Mouse (Mus musculus) CD4-positive, CD25-positive, alpha-beta regulatory T cell, adult 4 months (primary cell): ENCODE data around the gene Pla2g4a. TPM values are rescaled to one million over a fixed set of nuclear protein-coding genes. Genes with fewer than 3 reads are reported as not detected.

ENCODE experiments used
- ATAC-seq: one replicate; pipeline ENCODE4 v1.8.0; 2017
- polyA plus RNA-seq, 2 experiments: library from polyadenylated mRNA; unstranded; fragments of 100-300 nt; shearing (Covaris generic); gene quantifications; one replicate each; pipeline ENCODE4 v1.2.1; 2017

The Pla2g4a gene
- polyA plus RNA-seq, 2 experiments from 2014 or later = not detected

DNA sequence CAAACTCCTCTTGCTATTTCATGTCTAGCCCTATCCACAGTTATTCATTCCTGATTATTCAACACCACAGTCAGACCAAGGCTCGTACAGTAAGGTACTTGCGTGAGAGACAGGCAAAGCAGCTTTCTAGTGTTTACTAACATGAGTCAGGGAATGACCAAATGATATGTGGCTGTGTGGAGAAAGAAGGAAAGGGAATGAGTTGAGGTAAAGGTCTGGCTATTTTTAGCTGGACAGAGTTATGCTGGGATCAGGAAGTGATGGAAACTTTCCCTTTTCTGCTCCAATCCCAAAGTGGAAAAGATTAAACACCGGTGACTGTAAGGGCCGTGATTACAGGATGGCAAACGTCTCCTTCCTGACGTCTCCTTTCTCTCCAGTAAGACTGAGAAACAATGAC lies 114.4 kb downstream of the Pla2g4a start:
- ATAC-seq = no peak

DNA sequence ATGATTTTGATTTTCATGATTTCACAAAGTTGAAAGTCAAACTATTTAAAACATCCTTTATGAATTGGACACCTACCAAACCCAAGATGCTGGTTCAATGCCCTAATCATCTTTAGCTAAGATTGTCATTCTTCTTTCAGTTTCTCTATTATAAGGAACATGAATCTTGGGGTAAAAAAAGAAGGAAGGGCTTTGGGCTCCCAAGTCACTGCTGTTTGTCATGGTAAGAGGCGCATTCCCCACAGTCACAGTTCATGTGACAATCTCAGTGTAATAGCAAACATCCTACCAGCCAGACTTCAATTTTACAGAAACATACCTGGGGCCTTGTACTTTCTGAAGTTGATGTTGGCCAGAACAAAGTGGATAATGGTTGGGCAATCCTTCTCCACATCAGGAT lies 119.2 kb downstream of the Pla2g4a start:
- ATAC-seq = no peak

DNA sequence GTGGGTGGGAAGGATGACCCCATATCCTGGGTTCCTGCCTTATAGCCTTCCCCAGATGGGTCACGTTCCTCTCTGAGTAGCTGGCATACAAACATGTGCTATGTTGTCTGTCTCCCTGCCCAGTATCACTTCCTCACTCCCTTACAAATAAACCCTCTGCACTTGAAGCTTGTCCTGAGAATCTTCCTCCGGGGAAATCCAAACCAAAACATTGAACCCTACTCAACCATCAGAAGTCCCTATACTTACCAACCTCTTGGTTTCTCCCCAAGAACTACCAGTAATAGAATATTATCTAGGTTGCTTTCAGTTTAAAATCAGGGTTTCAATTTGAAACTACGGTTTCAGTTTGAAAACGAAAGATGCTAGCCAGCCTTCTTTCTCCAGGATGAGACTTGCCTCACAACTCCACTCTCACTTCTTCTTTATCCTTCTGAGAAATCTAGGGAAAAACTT lies 120.1 kb downstream of the Pla2g4a start:
- ATAC-seq = no peak

DNA sequence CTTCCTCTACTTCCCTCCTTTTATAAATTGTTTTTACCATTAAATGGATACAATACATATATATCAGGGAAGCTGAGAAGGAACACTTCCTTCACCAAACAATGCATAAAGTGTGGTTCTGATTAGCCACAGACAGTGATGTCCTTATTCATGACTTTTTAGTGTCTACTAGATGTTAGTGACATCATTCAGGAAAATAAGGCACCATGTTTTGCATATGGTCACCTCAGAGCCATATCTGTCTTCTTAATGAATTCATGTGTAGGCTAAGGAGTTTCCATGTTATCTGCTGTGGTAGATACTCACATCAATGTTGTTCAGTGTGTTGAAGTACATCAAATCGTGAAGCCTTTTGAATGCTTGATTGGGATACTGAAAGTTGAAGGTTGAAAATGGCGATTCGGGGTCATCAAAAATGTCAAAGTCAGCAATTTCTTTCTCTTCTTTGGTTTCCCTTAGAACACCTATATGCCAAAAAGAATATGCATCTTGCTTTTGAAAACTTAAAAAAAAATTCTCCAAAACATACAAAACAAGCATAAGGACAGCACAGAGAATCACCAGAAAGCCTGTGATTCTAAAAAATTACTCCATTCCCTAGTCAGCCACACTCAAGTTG lies 120.7 kb downstream of the Pla2g4a start:
- no peak for ATAC-seq

DNA sequence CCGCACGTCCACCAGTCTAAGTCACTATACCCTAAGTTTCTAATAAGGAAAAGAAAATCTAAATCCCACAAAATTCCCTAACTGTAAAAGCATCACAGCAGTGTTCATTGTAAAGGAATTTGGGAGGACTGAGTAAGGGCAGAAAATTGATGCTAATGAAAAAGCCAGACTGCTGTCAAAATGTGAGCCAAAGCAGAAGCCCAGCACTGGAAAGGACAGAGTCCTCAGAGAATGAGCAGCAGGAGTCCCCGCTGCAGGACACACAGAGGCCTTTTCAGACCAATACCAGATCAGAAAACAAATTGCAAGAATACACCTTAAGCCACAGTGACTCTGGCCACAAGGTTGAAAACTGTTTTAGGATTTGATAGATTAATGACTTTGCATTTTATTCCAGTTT lies 124.6 kb downstream of the Pla2g4a start:
- no peak for ATAC-seq

DNA sequence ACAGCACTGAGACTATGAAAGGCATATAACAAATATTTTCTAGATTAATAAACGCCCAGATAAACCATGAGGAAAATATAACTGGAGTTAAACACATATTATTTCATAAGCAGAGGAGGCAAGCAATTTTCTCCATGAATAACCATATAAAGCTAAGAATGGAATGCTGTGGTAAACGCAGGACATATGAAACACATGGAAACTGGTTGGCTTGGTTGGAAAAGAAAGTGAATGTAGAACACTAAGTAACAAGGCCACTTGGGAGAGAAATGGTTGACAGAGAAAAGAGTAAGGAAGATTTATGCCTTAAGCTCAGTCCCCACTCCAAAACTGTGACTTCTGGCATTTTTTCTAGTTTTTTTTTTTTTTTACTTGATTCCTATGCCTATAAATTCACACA lies 127.2 kb downstream of the Pla2g4a start:
- no peak for ATAC-seq

DNA sequence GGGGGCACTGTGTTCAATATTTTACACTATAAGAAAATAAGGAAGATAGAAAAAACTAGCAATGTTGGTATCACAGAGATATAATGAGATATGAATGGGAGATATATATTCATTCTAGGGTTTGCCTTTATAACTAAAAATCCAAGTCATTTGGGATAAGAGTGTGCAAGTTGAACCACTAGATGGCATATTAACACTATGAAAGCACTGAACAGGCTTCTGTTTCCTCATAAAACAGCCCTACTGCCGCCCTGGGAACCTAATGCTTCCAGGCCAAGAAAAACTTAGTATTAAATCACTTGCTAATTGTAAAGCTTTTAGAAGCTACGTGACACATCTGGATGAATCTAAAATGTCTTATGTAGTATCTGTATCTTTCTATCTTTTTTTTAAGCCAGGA lies 128.1 kb downstream of the Pla2g4a start:
- no peak for ATAC-seq

DNA sequence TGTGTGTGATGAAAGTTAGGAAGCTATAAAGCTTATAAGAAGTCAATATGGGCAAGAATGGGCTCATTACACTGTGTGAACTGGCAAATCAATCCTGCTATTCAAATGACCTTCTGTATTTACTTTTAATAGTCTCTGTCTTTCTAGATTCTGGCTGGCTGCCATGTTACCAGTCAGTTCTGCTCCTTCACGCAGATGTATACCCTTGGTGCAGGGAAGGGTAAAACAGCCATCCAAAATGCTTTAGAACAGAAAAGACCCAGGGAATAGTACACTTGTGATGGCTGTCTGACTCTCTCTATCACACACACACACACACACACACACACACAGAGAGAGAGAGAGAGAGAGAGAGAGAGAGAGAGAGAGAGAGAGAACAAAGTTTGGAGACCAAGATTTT lies 128.6 kb downstream of the Pla2g4a start:
- no peak for ATAC-seq

DNA sequence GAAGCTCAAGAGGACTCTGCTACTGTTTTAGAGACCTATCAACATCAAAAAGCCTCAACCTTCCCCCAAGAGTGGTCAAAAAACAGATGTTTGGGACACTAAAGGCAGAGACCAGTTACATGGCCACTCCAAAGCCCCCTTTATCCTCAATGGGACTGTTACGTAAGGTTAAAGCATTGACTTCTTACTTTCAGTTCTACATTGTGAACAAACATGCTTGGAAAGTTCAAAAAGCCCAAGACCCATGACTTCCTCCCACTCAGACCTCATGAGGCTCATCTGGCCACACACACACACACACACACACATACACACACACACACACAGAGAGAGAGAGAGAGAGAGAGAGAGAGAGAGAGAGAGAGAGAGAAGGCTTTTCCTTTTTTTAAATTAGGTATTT lies 130.0 kb downstream of the Pla2g4a start:
- ATAC-seq = no peak

DNA sequence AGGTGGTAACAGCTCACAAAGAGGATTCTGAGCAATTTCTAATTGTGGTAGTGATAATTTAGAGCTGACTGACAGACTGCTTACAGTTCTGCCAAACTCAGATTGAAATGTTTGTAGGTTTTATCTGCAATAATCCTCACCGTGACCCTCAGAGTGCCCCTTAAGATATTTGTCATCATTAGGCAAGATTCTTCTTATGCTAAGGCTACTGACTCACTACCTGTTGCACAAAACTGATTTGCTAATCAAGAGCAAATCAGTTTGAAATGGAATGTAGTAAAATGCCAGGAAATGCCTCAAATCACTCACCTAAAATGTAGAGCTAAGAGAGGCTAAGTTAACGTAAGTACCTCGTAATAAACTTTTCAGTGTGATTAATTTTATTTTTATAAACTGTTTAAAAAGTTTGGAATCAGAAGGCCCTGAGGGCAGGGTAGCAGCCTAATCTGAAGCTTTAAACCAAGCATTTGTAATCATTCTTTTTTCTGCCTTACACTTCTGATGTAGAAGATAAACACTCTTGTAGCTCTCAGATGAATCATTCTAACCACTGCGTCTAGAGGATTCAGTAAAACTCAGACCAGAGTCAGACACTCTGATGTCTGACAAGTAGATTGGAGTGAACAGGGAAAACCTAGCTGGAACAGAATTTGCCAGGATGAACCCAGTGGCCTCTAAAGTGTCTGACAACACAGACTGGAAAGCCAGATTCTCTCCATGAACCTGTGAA lies 147.3 kb downstream of the Pla2g4a start:
- no peak for ATAC-seq

DNA sequence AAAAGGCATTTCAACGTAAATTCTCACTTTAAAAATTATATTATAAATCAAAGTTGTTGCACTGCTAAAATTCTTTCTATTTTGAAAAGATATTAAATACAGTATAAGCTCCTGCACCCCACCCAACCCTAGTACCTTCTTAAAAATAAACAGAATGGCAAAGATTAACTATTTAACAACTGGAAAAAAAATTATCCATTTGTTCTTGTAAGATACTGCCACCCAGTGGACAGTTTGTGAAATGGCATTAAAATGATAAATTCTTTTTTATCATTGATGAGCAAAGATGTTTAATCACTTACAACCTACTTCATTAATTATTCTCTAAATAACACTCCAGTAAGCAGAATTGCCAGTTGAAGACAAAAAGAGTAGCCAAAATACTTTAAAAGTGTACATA lies 151.6 kb downstream of the Pla2g4a start:
- ATAC-seq = no peak

Other genes starting within 250 kb of the Pla2g4a start
- gene Ptgs2, start 138.7 kb upstream of the Pla2g4a start, polyA plus RNA-seq = not detected